Mouse (Mus musculus) kidney, postnatal 36 days (tissue): ENCODE measurements around the gene Gcnt3.

Source experiments
- DNase-seq, 2 experiments: peaks; one replicate each; pipeline ENCODE4 v3.0.0; 2021 to 2022; ENCODE audit warnings: mixed read lengths in 2 of 2

Gene Gcnt3

GRCm38 (mm10) chr9:70037988-70038387, at the start of gene Gcnt3:
TSS of gene Gcnt3 (minus strand) at chr9:70038088.
- DNase-seq, result no peak

GRCm38 (mm10) chr9:70087379-70087778, 49.5 kb upstream of the Gcnt3 start:
- DNase-seq, result no peak

DNA sequence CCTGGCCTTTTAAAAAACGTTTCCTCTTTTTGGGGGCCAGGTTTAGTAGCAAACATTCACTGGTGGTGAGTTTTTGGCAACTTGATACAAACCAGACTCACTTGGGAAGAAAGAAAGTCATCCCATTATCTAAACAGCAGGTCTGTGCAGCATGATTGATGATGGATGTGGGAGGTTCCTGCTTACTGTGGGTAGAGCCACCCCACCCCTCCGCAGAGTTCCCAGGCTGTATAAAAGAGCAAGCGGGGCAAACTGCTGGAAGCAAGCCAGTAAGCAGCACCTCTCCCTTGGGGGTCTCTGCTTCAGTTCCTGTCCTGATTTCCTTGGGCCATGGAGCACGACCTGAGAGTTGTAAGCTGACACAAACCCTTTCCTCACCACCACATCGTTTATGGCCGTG, 48.2 kb upstream of the Gcnt3 start:
- no peak for DNase-seq

DNA sequence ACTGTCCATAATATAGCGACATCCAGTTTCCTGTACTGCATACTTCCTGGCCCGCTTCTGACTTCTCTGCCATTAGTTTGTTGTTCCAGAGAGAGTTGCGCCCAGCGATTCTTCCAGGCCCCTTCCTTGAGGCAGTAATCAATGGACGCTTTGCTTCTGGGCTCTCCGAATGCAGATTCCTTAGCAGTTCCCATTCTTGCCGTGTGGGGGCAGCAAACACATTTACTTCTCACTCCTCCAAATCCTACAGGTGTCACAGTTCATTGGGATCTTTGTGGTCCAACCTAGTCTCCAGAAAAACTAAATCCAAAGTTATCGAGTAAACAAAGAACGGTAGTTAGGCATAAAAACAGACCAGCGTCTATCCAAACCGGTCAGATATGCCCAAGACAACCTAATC, 46.2 kb upstream of the Gcnt3 start:
- peak; percentile 50 to 84 for DNase-seq

- DNase-seq, result no peak
These were observed 44.7 kb upstream of the Gcnt3 start for GRCm38 (mm10) chr9:70082357-70083204.

GRCm38 (mm10) chr9:70081767-70082166, 43.9 kb upstream of the Gcnt3 start:
- DNase-seq, result no peak

DNA sequence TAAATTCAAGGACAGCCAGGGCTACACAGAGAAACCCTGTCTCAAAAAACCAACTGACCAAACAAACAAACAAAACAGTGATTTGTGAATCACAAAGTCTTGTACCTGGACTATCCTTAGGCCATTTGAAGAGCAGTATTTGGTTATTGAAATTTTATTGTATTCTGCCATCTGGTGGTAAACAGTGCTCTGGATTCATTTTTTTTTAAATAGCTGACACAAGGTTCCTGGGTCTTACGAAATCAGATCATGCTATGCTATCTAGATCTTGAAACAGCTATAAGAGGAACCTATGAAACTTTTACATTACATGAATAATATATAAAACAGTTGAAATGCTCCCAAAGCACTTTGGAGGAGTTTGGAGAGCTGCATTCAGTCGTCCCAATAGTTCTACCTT, 43.1 kb upstream of the Gcnt3 start:
- DNase-seq, result no peak

- DNase-seq, result no peak
These were observed 42.3 kb upstream of the Gcnt3 start for GRCm38 (mm10) chr9:70080027-70080800.

DNA sequence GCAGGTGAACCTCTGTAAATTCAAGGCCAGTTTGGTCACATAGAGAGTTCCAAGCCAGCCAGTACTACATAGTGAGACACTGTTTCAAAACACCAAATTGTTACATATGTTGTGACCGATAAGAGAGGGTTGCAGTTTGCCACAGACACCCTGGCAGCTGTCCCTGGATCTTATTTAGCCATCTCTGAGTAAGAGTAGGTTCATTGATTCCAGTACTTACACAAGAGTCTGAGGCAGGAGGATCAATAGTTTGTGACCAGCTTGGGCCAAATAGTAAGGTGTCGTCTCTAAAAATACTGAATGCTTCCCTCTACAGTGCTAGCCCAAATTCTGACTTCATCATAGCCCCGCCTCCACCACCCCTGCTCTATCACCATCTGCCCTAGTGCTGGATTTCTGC, 40.1 kb upstream of the Gcnt3 start:
- no peak for DNase-seq

DNA sequence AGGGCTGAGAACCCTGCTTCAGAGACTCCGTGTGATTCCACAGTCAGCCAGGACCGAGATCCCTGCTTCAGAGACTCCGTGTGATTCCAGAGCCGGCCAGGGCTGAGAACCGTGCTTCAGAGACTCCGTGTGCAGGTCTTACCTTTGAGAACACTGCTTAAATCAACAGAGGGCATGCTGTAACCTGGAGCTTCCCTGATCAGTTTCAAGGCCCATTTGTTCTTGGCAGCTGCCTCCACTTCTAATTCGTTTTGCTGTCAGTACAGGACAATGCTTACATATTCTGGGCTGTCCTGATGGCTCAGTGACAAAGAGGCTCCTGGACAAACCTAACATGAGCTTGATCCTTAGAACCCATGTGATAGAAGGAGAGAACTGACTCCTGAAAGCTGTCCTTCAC, 39.3 kb upstream of the Gcnt3 start:
- DNase-seq, result no peak

DNA sequence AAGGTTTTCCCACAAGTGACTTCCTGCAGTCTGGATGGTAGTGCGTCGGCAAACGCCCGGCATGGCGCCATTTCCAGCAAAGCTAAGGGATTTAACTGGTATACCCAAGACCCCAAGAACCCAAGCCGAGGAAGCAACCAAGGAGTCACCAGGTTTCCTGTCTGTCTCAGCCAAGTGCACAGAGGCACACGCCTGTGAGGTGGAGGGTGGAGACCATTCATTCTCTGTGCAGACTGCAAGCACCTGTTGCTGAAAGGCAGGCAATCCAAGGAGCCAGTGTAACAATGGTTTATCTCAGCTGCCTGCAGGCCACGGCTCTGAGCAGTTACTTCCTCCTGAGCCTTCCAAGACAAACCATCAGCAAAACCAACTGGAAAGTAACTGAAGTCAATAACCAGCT, 34.5 kb upstream of the Gcnt3 start:
- DNase-seq, result no peak

- no peak for DNase-seq
These were observed 32.1 kb upstream of the Gcnt3 start for GRCm38 (mm10) chr9:70069961-70070435.

GRCm38 (mm10) chr9:70067497-70067896, 29.6 kb upstream of the Gcnt3 start:
- DNase-seq, result no peak

DNA sequence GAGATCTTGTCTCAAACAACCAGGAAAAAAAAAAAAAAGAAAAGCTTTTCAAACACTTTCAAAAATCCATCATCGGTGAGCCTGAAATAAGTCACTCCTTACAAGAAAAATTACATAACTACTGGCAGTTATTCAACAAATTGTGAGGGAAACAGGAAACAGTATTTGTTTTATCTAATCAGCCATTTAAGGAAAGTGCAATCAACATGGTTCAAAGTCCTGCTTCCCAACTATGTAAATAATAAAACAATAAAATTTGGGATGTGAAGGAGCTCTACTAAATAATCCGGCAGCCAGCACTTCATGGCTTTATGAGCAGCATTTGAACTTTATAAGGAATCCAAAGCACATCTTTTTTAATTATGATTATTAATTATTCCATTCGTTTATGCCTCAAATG, 24.1 kb upstream of the Gcnt3 start:
- DNase-seq, result no peak

- no peak for DNase-seq
These were observed 15.5 kb upstream of the Gcnt3 start for GRCm38 (mm10) chr9:70053411-70053810.

DNA sequence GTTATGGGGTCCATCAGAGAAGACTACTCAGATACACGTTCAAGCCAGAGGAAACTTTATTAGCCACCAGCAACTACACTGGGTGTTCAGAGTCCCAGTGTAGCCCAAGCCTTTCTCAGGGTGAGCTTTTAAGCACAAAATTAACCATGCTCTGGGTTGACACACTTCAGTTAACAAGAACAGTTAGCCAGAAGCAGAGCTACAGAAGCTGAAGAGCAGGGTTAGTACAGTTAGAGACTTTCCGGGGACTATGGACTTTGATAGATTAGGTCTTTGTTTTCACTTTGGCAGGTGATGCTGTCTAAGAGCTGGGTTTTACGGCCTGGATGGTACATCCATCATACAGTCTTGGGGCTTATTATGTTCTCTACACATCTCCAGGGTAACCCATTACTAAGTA, 14.8 kb upstream of the Gcnt3 start:
- peak in 1 of 2 experiments; percentile 20 for DNase-seq

DNA sequence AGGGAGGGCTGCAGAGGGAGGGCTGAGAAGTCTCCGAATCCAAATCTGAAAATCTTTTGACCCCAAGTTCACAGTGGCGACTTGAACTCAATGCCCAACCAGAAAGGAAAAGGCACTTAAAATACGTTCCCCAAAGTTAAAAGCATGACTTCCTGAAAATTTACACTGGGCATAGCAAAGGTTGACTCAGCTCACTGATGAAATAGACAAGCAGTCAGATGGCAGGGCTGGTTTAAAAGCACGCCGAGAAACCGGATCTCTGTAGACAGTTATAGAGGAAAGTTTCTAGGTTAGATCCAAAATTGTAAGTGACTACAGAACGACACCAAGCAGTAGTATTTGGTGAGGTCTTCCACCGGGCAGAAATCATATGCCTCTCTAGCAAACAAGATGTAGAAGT, 12.0 kb upstream of the Gcnt3 start:
- DNase-seq, result no peak

DNA sequence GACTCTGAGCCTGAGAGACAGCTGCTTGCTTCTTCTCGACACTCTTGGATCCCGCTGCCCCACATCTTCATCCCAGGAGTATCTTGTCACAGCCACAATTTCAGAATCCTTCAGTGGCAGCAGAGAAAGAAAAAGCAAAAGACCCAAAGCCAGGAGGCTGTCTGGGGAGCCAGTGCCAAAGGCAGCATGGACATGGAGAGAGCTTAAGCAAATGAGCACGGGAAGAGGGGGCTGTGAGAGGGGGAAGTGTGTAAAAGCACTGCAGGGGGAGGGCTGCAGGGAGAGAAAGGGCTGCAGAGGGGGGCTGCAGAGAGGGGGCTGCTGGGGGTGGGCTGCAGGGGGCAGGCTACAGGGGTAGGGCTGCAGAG, 11.5 kb upstream of the Gcnt3 start:
- no peak for DNase-seq

DNA sequence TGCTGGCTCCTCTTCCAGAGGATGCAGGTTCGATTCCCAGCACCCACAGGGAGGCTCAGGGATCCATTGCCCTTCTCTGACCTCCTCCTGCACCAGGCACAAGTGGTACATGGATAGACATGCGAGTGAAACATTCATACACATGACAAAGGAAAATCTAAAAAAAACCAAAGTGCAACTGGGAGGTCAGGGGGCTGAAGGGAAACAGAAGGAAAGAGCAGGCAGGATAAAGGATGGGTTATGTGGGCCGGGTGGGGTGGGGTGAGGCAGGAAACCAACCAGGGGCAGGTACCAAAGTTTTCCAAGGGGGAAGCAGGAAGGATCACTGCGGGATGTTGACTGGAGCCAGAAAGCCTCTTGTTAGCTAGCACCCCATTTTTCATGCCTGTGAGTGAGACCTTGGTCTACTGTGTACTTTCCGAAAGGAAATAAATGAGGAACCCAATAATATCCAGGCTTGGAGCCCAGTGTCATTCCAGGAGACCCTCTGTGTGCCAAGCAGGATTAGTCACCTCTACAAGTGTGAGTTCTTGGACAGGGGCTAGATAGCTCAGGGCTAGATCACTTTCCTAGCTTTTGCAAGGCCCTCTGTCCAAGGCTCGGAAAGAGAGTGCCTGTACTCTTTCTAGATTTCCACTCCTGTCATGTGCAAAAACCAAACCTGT, 11.0 kb upstream of the Gcnt3 start:
- DNase-seq, result peak; percentile 27 to 38

DNA sequence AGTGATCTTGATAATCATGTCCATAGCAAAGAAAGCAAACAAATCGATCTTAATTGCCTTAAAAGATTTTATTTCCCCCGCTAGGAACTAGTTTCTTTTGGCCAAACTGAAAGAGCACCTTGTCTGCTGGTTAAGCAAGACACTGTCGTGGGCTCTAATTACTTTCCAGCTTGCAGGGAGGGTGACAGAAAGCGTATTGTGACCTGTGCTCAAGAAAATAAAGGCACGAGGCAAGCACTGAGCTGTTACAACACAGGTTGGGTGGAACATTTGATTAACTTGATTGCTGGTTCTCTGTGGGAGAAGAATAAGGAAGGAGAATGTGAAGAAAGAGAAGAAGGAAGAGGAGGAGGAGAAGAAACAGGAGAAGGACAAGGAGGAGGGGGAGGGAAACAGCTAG, 10.4 kb upstream of the Gcnt3 start:
- DNase-seq, result no peak

GRCm38 (mm10) chr9:70047839-70048238, 10.0 kb upstream of the Gcnt3 start:
- no peak for DNase-seq

- no peak for DNase-seq
These were observed 8.4 kb upstream of the Gcnt3 start for GRCm38 (mm10) chr9:70046255-70046654.

- DNase-seq, result no peak
These were observed 7.0 kb upstream of the Gcnt3 start for GRCm38 (mm10) chr9:70044865-70045264.

DNA sequence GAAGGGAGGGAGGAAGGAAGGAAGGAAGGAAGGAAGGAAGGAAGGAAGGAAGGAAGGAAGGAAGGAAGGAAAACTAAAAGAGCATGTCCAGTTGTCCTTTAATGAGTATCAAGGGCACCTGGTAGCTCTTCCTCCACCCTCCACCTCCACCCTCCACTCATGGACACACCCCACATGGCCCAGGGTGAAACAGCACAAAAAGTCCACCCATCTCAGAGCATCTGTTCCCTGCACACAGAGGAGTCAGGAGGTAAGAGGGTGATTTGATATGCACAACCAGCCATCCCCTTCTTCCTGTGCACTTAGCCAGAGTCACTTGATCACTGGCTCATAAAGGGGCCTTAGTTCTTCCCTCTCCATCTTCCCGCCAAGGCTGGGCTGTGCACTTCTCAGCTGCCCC, 5.0 kb upstream of the Gcnt3 start:
- DNase-seq, result no peak
